Mouse (Mus musculus): ENCODE measurements around the gene Ppp1r9b. TPM values are rescaled to one million over a fixed set of nuclear protein-coding genes. Genes with fewer than 3 reads are reported as not detected.

Gene Ppp1r9b
- polyA plus RNA-seq, 1 experiment = 42.4 TPM

GRCm38 (mm10) chr11:95043060-95043459, 52.2 kb downstream of the Ppp1r9b start:
- TF ChIP-seq USF1 (IDR thresholded peaks at IDR 0.05; ENCODE audit: low read depth) (no peak), POLR2A (IDR thresholded peaks at IDR 0.05; ENCODE audit: insufficient read length, low read depth) (no peak)
- no peaks in the 10 kb centered on the region for H3K36me3 ChIP-seq (ENCODE audit: control insufficient read depth, insufficient read depth)

GRCm38 (mm10) chr11:95043608-95044007, 52.8 kb downstream of the Ppp1r9b start:
- Histone ChIP-seq H3ac (ENCODE audit: control insufficient read depth, insufficient read length) (no peak overlapping the region), H3K36me3 (ENCODE audit: control insufficient read depth, insufficient read depth) (no peaks in the 10 kb centered on the region), H3K79me2 (ENCODE audit: control insufficient read depth, insufficient read depth) (no peaks in the 10 kb centered on the region), H3K4me2 (ENCODE audit: low read depth) (no peak overlapping the region), H3K4me3 (no peak overlapping the region), H3K27me3 (ENCODE audit: control insufficient read depth, insufficient read depth, insufficient read length) (no peaks in the 10 kb centered on the region)
- no peak for TF ChIP-seq USF1 (IDR thresholded peaks at IDR 0.05; ENCODE audit: low read depth)

More at GRCm38 (mm10) chr11:95043060-95043459, 52.2 kb downstream of the Ppp1r9b start:
- H3K27me3 ChIP-seq (ENCODE audit: control insufficient read depth, insufficient read depth, insufficient read length) = no peaks in the 10 kb centered on the region
- H3K79me2 ChIP-seq (ENCODE audit: control insufficient read depth, insufficient read depth) = no peaks in the 10 kb centered on the region
- no peak overlapping the region for H3ac ChIP-seq (ENCODE audit: control insufficient read depth, insufficient read length)
- H3K4me2 ChIP-seq (ENCODE audit: low read depth) = no peak overlapping the region
- no peak overlapping the region for H3K4me3 ChIP-seq

GRCm38 (mm10) chr11:95044185-95044870, 53.5 kb downstream of the Ppp1r9b start:
- no peak for TF ChIP-seq TCF3 (IDR thresholded peaks at IDR 0.05; ENCODE audit: insufficient read length, low read depth)
- TF ChIP-seq USF1 (IDR thresholded peaks at IDR 0.05; ENCODE audit: low read depth) = no peak
- TF ChIP-seq MYOG (IDR thresholded peaks at IDR 0.05; ENCODE audit: control insufficient read depth in 1 of 3, insufficient read depth in 1 of 3, insufficient read length in 2 of 3, low read depth in 2 of 3) = no peak
- no peak for TF ChIP-seq MAX (IDR thresholded peaks at IDR 0.05; ENCODE audit: low read depth)
- TF ChIP-seq SRF (IDR thresholded peaks at IDR 0.05; ENCODE audit: control insufficient read depth, insufficient read length, low read depth) = no peak
- no peak for TF ChIP-seq E2F4 (IDR thresholded peaks at IDR 0.05; ENCODE audit: insufficient read depth)
- no peak for TF ChIP-seq REST (IDR thresholded peaks at IDR 0.05; ENCODE audit: insufficient read depth, insufficient read length)
- TF ChIP-seq MYOD1 (IDR thresholded peaks at IDR 0.05; ENCODE audit: control insufficient read depth in 1 of 3, insufficient read length in 2 of 3, low read depth in 2 of 3) = no peak
- no peak for TF ChIP-seq CEBPB (IDR thresholded peaks at IDR 0.05; ENCODE audit: insufficient read depth, poor library complexity, severe bottlenecking)
- no peak for TF ChIP-seq TCF12 (IDR thresholded peaks at IDR 0.05; ENCODE audit: insufficient read depth, poor library complexity, severe bottlenecking)
- no peak for TF ChIP-seq POLR2AphosphoS2 (IDR thresholded peaks at IDR 0.05; ENCODE audit: insufficient read length, low read depth)
- TF ChIP-seq POLR2A (IDR thresholded peaks at IDR 0.05; ENCODE audit: insufficient read length, low read depth) = no peak
- Histone ChIP-seq H3K36me3 (ENCODE audit: control insufficient read depth, insufficient read depth) (no peaks in the 10 kb centered on the region), H3K4me3 (no peak overlapping the region), H3K27me3 (ENCODE audit: control insufficient read depth, insufficient read depth, insufficient read length) (no peaks in the 10 kb centered on the region), H3K79me2 (ENCODE audit: control insufficient read depth, insufficient read depth) (no peaks in the 10 kb centered on the region), H3ac (ENCODE audit: control insufficient read depth, insufficient read length) (no peak overlapping the region), H3K4me2 (ENCODE audit: low read depth) (no peak overlapping the region)

DNA sequence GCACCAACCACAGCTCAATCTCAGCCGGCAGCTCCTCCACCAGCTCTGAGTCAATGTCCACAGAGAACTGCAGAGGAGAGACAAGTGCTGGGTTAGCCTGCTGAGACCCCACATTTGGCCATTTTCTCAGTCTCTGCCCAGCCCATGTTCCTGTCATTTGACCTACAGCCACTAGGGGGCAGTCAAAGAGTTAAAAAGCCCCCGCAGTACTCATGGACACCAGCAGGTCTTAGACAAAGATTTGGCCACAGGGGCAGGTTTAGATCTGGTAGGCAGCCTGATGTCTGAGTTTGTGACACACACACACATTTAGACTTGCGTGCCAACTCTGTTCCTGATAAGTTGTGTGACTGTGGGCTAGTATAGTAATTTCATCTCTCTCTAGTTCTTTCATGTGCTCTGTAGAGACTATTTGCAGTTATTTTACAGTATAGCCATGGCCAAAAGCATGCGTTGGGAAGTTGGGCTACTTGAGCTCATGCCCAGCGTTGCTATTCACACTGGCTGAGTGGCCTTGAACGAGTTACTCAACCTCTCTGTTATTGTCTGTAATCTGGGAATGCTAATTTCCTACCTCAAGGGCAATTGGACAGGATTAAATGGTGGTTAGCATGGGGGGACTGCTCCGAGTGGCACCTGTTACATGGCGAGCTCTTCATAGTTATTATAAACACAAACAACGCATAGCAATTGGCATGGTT, 56.3 kb downstream of the Ppp1r9b start:
- Histone ChIP-seq H3K36me3 (ENCODE audit: control insufficient read depth, insufficient read depth) (peaks cover 6% of the 10 kb centered on the region), H3K4me2 (ENCODE audit: low read depth) (no peak overlapping the region), H3K4me3 (no peak overlapping the region), H3K27me3 (ENCODE audit: control insufficient read depth, insufficient read depth, insufficient read length) (no peaks in the 10 kb centered on the region), H3ac (ENCODE audit: control insufficient read depth, insufficient read length) (no peak overlapping the region), H3K79me2 (ENCODE audit: control insufficient read depth, insufficient read depth) (no peaks in the 10 kb centered on the region)
- TF ChIP-seq MAX (IDR thresholded peaks at IDR 0.05; ENCODE audit: low read depth) = no peak
- no peak for TF ChIP-seq MYOG (IDR thresholded peaks at IDR 0.05; ENCODE audit: control insufficient read depth in 1 of 3, insufficient read depth in 1 of 3, insufficient read length in 2 of 3, low read depth in 2 of 3)
- TF ChIP-seq USF1 (IDR thresholded peaks at IDR 0.05; ENCODE audit: low read depth) = no peak
- no peak for TF ChIP-seq MYOD1 (IDR thresholded peaks at IDR 0.05; ENCODE audit: control insufficient read depth in 1 of 3, insufficient read length in 2 of 3, low read depth in 2 of 3)

DNA sequence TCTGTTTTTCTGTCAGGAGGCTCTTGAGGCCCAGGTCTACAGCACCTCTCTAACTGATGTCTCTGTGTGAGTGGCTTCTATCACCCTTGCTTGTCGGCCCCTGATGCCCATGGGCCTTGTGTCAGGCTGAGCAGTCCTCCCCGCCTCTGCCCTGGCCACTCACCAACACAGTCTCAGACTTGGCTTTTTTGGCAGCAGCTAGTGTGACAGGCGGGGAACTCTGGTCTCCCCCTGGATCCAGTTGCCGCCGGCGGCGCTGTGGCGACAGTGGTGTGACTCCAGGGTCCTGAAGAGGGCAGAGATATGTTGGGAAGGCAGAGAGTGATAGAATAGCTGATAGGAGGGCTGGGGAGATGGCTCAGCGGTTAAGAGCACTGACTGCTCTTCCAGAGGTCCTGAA, 62.2 kb downstream of the Ppp1r9b start:
- peaks cover 6% of the 10 kb centered on the region for H3K36me3 ChIP-seq (ENCODE audit: control insufficient read depth, insufficient read depth)

More for the DNA sequence above, 62.2 kb downstream of the Ppp1r9b start:
- no peak overlapping the region for H3K4me2 ChIP-seq (ENCODE audit: low read depth)
- TF ChIP-seq MYOD1 (IDR thresholded peaks at IDR 0.05; ENCODE audit: control insufficient read depth in 1 of 3, insufficient read length in 2 of 3, low read depth in 2 of 3) (no peak), TCF3 (IDR thresholded peaks at IDR 0.05; ENCODE audit: insufficient read length, low read depth) (no peak)
- H3ac ChIP-seq (ENCODE audit: control insufficient read depth, insufficient read length) = no peak overlapping the region
- no peak overlapping the region for H3K4me3 ChIP-seq
- no peaks in the 10 kb centered on the region for H3K79me2 ChIP-seq (ENCODE audit: control insufficient read depth, insufficient read depth)
- H3K27me3 ChIP-seq (ENCODE audit: control insufficient read depth, insufficient read depth, insufficient read length) = no peaks in the 10 kb centered on the region

Other genes starting within 250 kb of the Ppp1r9b start
- 0.11 TPM for gene Cdc34b, start 249.3 kb upstream of the Ppp1r9b start, polyA plus RNA-seq (2012; fragmentation: generic; extraction: Trizol)
- not detected for gene Tmem92, start 208.3 kb upstream of the Ppp1r9b start, polyA plus RNA-seq (2012; fragmentation: generic; extraction: Trizol)
- gene Col1a1, start 54.8 kb upstream of the Ppp1r9b start, polyA plus RNA-seq (2012; fragmentation: generic; extraction: Trizol) = 206 TPM
- 0.37 TPM for gene Hils1, start 23.4 kb upstream of the Ppp1r9b start, polyA plus RNA-seq (2012; fragmentation: generic; extraction: Trizol)
- gene Sgca, start 14.7 kb upstream of the Ppp1r9b start, polyA plus RNA-seq (2012; fragmentation: generic; extraction: Trizol) = 303 TPM
- 14.4 TPM for gene Samd14, start 18.8 kb downstream of the Ppp1r9b start, polyA plus RNA-seq (2012; fragmentation: generic; extraction: Trizol)
- 33.3 TPM for gene Pdk2, start 50.3 kb downstream of the Ppp1r9b start, polyA plus RNA-seq (2012; fragmentation: generic; extraction: Trizol)
- 19.9 TPM for gene Itga3, start 85.8 kb downstream of the Ppp1r9b start, polyA plus RNA-seq (2012; fragmentation: generic; extraction: Trizol)
- gene Dlx3, start 129.1 kb downstream of the Ppp1r9b start, polyA plus RNA-seq (2012; fragmentation: generic; extraction: Trizol) = 6.3 TPM
- 0.49 TPM for gene Dlx4, start 155.2 kb downstream of the Ppp1r9b start, polyA plus RNA-seq (2012; fragmentation: generic; extraction: Trizol)